Mouse (Mus musculus) macrophage (primary cell): ENCODE measurements around the gene Hipk2. TPM values are rescaled to one million over a fixed set of nuclear protein-coding genes. Genes with fewer than 3 reads are reported as not detected.
"Not testable (repeated sequence)": the region's sequence is repeated elsewhere in the genome, so short reads cannot be mapped to it uniquely, and the experiment has no call there.

Source experiments
- H3K27ac ChIP-seq: fragments of 350-480 bp; formaldehyde crosslinking; 2 replicates; pipeline ENCODE4 v1.9.0; 2021
- H3K36me3 ChIP-seq: fragments of 350-480 bp; formaldehyde crosslinking; 2 replicates; pipeline ENCODE4 v1.9.0; 2021; ENCODE audit errors: inconsistent target
- H3K4me3 ChIP-seq: fragments of 350-480 bp; formaldehyde crosslinking; 2 replicates; pipeline ENCODE4 v1.9.0; 2021; ENCODE audit errors: inconsistent target
- H3K79me2 ChIP-seq: fragments of 350-480 bp; formaldehyde crosslinking; 2 replicates; pipeline ENCODE4 v1.9.0; 2021; ENCODE audit errors: inconsistent target
- WGBS: methylation state at CpG from one replicate; pipeline ENCODE4 v1.1.7; 2026; ENCODE audit warnings: inconsistent platforms; ENCODE audit not compliant: missing documents; 5-methylcytosine and 5-hydroxymethylcytosine counted together
- polyA plus RNA-seq: library from polyadenylated mRNA; stranded (reverse); fragments of 250-400 nt; gene quantifications from 3 replicates; pipeline ENCODE4 v1.2.4, GENCODE M21; 2018; ENCODE audit warnings: inconsistent platforms

Gene Hipk2
- polyA plus RNA-seq, 1 experiment from 2014 or later: 41.4 TPM

- Histone ChIP-seq H3K4me3 (no peak overlapping the region), H3K36me3 (no peaks in the 10 kb centered on the region), H3K27ac (no peak overlapping the region), H3K79me2 (no peaks in the 10 kb centered on the region)
- WGBS: 96% methylated on average over 7 of the region's 7 CpGs
These were observed 204.7 kb downstream of the Hipk2 start for GRCm38 (mm10) chr6:38671270-38671669.

GRCm38 (mm10) chr6:38670488-38670887 lies 205.5 kb downstream of the Hipk2 start:
- 80% methylated on average over 1 of the region's 1 CpGs for WGBS
- not testable (repeated sequence) for H3K4me3 ChIP-seq, H3K79me2 ChIP-seq, H3K36me3 ChIP-seq, H3K27ac ChIP-seq

GRCm38 (mm10) chr6:38669580-38669979 lies 206.4 kb downstream of the Hipk2 start:
- Histone ChIP-seq H3K27ac (no peak overlapping the region), H3K4me3 (no peak overlapping the region), H3K36me3 (no peaks in the 10 kb centered on the region), H3K79me2 (no peaks in the 10 kb centered on the region)
- 63% methylated on average over 3 of the region's 6 CpGs for WGBS

- Histone ChIP-seq H3K36me3 (no peaks in the 10 kb centered on the region), H3K4me3 (no peak within 1 kb of the TSS), H3K79me2 (no peaks in the 10 kb centered on the region), H3K27ac (no peak within 1 kb of the TSS)
- whole genome bisulfite sequencing: 2% methylated on average over 66 of the region's 84 CpGs
These were observed 213.0 kb downstream of the Hipk2 start, which contains the start of gene Clec2l for GRCm38 (mm10) chr6:38662714-38663615. TSS of gene Clec2l (plus strand) at chr6:38663069.

GRCm38 (mm10) chr6:38661626-38662025 lies 214.3 kb downstream of the Hipk2 start:
- Histone ChIP-seq H3K4me3 (no peak overlapping the region), H3K79me2 (no peaks in the 10 kb centered on the region), H3K27ac (no peak overlapping the region), H3K36me3 (no peaks in the 10 kb centered on the region)
- WGBS: 95% methylated on average over 4 of the region's 4 CpGs

- no peak overlapping the region for H3K27ac ChIP-seq
- H3K4me3 ChIP-seq: no peak overlapping the region
- no peaks in the 10 kb centered on the region for H3K79me2 ChIP-seq
- no peaks in the 10 kb centered on the region for H3K36me3 ChIP-seq
- WGBS: 41% methylated on average over 14 of the region's 14 CpGs
These were observed 225.6 kb downstream of the Hipk2 start for GRCm38 (mm10) chr6:38650263-38650937.

- H3K36me3 ChIP-seq: no peaks in the 10 kb centered on the region
- no peak overlapping the region for H3K27ac ChIP-seq
- no peaks in the 10 kb centered on the region for H3K79me2 ChIP-seq
- H3K4me3 ChIP-seq: no peak overlapping the region
- 80% methylated on average over 3 of the region's 3 CpGs for WGBS
These were observed 226.4 kb downstream of the Hipk2 start for GRCm38 (mm10) chr6:38649545-38649944.

Other genes starting within 250 kb of the Hipk2 start
- gene Klrg2, start 238.9 kb downstream of the Hipk2 start, polyA plus RNA-seq: 0.10 to 1.0 TPM (median 0.20 TPM) in 3 replicates
- not detected in 3 replicates for gene Clec2l, start 213.1 kb downstream of the Hipk2 start, polyA plus RNA-seq
- gene Tbxas1, start 761 bp downstream of the Hipk2 start, polyA plus RNA-seq: 131 to 194 TPM (median 144 TPM) in 3 replicates
- gene Parp12, start 242.2 kb upstream of the Hipk2 start, polyA plus RNA-seq: 49.2 to 107 TPM (median 53.5 TPM) in 3 replicates